8 mouse cellular contexts compared by ENCODE assay signal in genomic region chr19:23967156-23967555, GRCm38 (mm10).
DNase-seq lines count a peak whose midpoint lies in the region; ATAC-seq and TF ChIP-seq lines count a peak whose summit lies in the region.

No protein-coding gene starts in this region.

- peak overlapping the region; percentile 85 for H3K27ac ChIP-seq in heart, embryonic 15.5 days
- H3K27ac ChIP-seq in midbrain, embryonic 15.5 days = no peak overlapping the region

- no peaks in the 10 kb centered on the region for H3K9me3 ChIP-seq in heart, embryonic 15.5 days (replicated peaks)
- no peaks in the 10 kb centered on the region for H3K9me3 ChIP-seq in midbrain, embryonic 15.5 days

- no peak for TF ChIP-seq POLR2A in myocyte (IDR thresholded peaks at IDR 0.05; ENCODE audit: insufficient read length, low read depth)

- no peaks in the 10 kb centered on the region for H3K36me3 ChIP-seq in heart, embryonic 15.5 days
- H3K36me3 ChIP-seq in myocyte (ENCODE audit: control insufficient read depth, insufficient read depth) = no peaks in the 10 kb centered on the region
- H3K36me3 ChIP-seq in midbrain, embryonic 15.5 days (replicated peaks) = no peaks in the 10 kb centered on the region

- H3K4me3 ChIP-seq in heart, embryonic 15.5 days = no peak overlapping the region
- no peak overlapping the region for H3K4me3 ChIP-seq in myocyte
- no peak overlapping the region for H3K4me3 ChIP-seq in midbrain, embryonic 15.5 days

- H3K4me1 ChIP-seq in heart, embryonic 15.5 days (replicated peaks) = peaks cover 61% of the 10 kb centered on the region
- no peaks in the 10 kb centered on the region for H3K4me1 ChIP-seq in midbrain, embryonic 15.5 days

- peak; percentile 44; the same call in 1 of the 2 replicates for ATAC-seq in heart, embryonic 15.5 days (replicated peaks; ENCODE audit: insufficient number of reproducible peaks, insufficient read depth, low FRiP score, low read depth)
- ATAC-seq in activated CD4-positive, CD25-positive, alpha-beta regulatory T cell, adult 4 months = no peak
- no peak for ATAC-seq in midbrain, embryonic 15.5 days (replicated peaks)
- ATAC-seq in erythroid progenitor cell, adult 5-6 weeks (replicated peaks; ENCODE audit: low FRiP score, poor library complexity, severe bottlenecking) = no peak

- H3K27me3 ChIP-seq in heart, embryonic 15.5 days = no peaks in the 10 kb centered on the region
- H3K27me3 ChIP-seq in myocyte (ENCODE audit: control insufficient read depth, insufficient read depth, insufficient read length) = no peaks in the 10 kb centered on the region
- no peaks in the 10 kb centered on the region for H3K27me3 ChIP-seq in midbrain, embryonic 15.5 days (replicated peaks)

- H3K4me2 ChIP-seq in heart, embryonic 15.5 days = 0 out of 2 replicates have a peak overlapping the region, but pooled peaks have one; percentile 2
- H3K4me2 ChIP-seq in myocyte (ENCODE audit: low read depth) = peak overlapping the region; percentile 24
- H3K4me2 ChIP-seq in midbrain, embryonic 15.5 days = no peak overlapping the region

- peak overlapping the region; percentile 25; the same call in 1 of the 2 replicates for H3K9ac ChIP-seq in heart, embryonic 15.5 days
- H3K9ac ChIP-seq in midbrain, embryonic 15.5 days = no peak overlapping the region

- H3ac ChIP-seq in myocyte (ENCODE audit: control insufficient read depth, insufficient read length) = no peak overlapping the region

- no peaks in the 10 kb centered on the region for H3K79me2 ChIP-seq in myocyte (ENCODE audit: control insufficient read depth, insufficient read depth)

- DNase-seq in ovary, adult 18-20 months (ENCODE audit: low spot score) = peak; percentile 84
- DNase-seq in ovary, postnatal 10 days (ENCODE audit: low spot score) = no peak
- DNase-seq in cerebellum, adult 9-10 months = peak; percentile 77

- WGBS in heart, embryonic 15.5 days = 22% methylated on average over 2 of the region's 2 CpGs
- whole genome bisulfite sequencing in midbrain, embryonic 15.5 days = 40% methylated on average over 2 of the region's 2 CpGs

TF ChIP-seq in myocyte, 11 proteins besides CTCF, POLR2A, EP300 and RAD21:
- TF ChIP-seq TCF3 (IDR thresholded peaks at IDR 0.05; ENCODE audit: insufficient read length, low read depth) (no peak), MYOG (IDR thresholded peaks at IDR 0.05; ENCODE audit: control insufficient read depth in 1 of 3, insufficient read depth in 1 of 3, insufficient read length in 2 of 3, low read depth in 2 of 3) (no peak), MYOD1 (IDR thresholded peaks at IDR 0.05; ENCODE audit: control insufficient read depth in 1 of 3, insufficient read length in 2 of 3, low read depth in 2 of 3) (no peak), TCF12 (IDR thresholded peaks at IDR 0.05; ENCODE audit: insufficient read depth, poor library complexity, severe bottlenecking) (no peak), REST (IDR thresholded peaks at IDR 0.05; ENCODE audit: insufficient read depth, insufficient read length) (no peak), POLR2AphosphoS2 (IDR thresholded peaks at IDR 0.05; ENCODE audit: insufficient read length, low read depth) (no peak), MAX (IDR thresholded peaks at IDR 0.05; ENCODE audit: low read depth) (no peak), CEBPB (IDR thresholded peaks at IDR 0.05; ENCODE audit: insufficient read depth, poor library complexity, severe bottlenecking) (no peak), USF1 (IDR thresholded peaks at IDR 0.05; ENCODE audit: low read depth) (no peak), SRF (IDR thresholded peaks at IDR 0.05; ENCODE audit: control insufficient read depth, insufficient read length, low read depth) (no peak), E2F4 (IDR thresholded peaks at IDR 0.05; ENCODE audit: insufficient read depth) (no peak)
